In genomic region chr14:52217261-52217660, GRCm38 (mm10) we compare ENCODE assay signal across 25 mouse cellular contexts. TPM values are rescaled to one million over a fixed set of nuclear protein-coding genes. Genes with fewer than 3 reads are reported as not detected.
DNase-seq lines count a peak whose midpoint lies in the region; ATAC-seq and TF ChIP-seq lines count a peak whose summit lies in the region.
"Had no signal": no experiment of that assay in that cellular context is flagged by ENCODE, and none has a peak within 500 bp of the region (broad histone marks: within the 10 kb centered on the region; RNA-seq: fewer than 3 reads in every experiment).

No protein-coding gene starts in this region.

- no peak overlapping the region for H3K4me3 ChIP-seq in MEL (ENCODE audit: control insufficient read depth in 1 of 2, insufficient read depth in 1 of 2, low read depth in 2 of 2, low read length in 2 of 2)
- no peak overlapping the region for H3K4me3 ChIP-seq in intestine, embryonic 16.5 days (ENCODE audit: low read length)
- H3K4me3 ChIP-seq: embryonic facial prominence, embryonic 13.5 days; embryonic facial prominence, embryonic 15.5 days; forebrain, embryonic 10.5 days; forebrain, embryonic 12.5 days had no signal

- H3K4me1 ChIP-seq in MEL (ENCODE audit: control insufficient read depth in 1 of 2, insufficient read depth in 2 of 2, low read length in 2 of 2) = peaks cover 3 to 8% of the 10 kb centered on the region in 2 experiments; a peak in 2 of 4 replicates
- H3K4me1 ChIP-seq in intestine, embryonic 16.5 days (ENCODE audit: control insufficient read depth, insufficient read depth, low read length) = no peaks in the 10 kb centered on the region
- H3K4me1 ChIP-seq: embryonic facial prominence, embryonic 13.5 days; embryonic facial prominence, embryonic 15.5 days; forebrain, embryonic 10.5 days; forebrain, embryonic 12.5 days had no signal

- H3K27me3 ChIP-seq in MEL (ENCODE audit: control insufficient read depth in 1 of 2, insufficient read depth in 2 of 2, low read length in 2 of 2) = no peaks in the 10 kb centered on the region
- no peaks in the 10 kb centered on the region for H3K27me3 ChIP-seq in intestine, embryonic 16.5 days (replicated peaks; ENCODE audit: control insufficient read depth, insufficient read depth, low read length)
- H3K27me3 ChIP-seq: CH12.LX; embryonic facial prominence, embryonic 13.5 days; embryonic facial prominence, embryonic 15.5 days; forebrain, embryonic 12.5 days had no signal

- no peak overlapping the region for H3K4me2 ChIP-seq in intestine, embryonic 16.5 days (ENCODE audit: low read depth, low read length)
- H3K4me2 ChIP-seq: embryonic facial prominence, embryonic 13.5 days; embryonic facial prominence, embryonic 15.5 days; forebrain, embryonic 12.5 days had no signal

- H3K27ac ChIP-seq in MEL (ENCODE audit: control insufficient read depth, low read depth, low read length) = no peak overlapping the region
- no peak overlapping the region for H3K27ac ChIP-seq in intestine, embryonic 16.5 days (ENCODE audit: low read length)
- H3K27ac ChIP-seq: embryonic facial prominence, embryonic 13.5 days; embryonic facial prominence, embryonic 15.5 days; forebrain, embryonic 10.5 days; forebrain, embryonic 12.5 days had no signal

- TF ChIP-seq CTCF in MEL (IDR thresholded peaks at IDR 0.05 in 2 of 3, conservative IDR thresholded peaks at IDR 0.05 in 1 of 3; ENCODE audit: control insufficient read depth in 1 of 3, insufficient read depth in 1 of 3, low read depth in 2 of 3, low read length in 3 of 3, poor library complexity in 1 of 3, severe bottlenecking in 1 of 3) = no peak

- WGBS in intestine, embryonic 16.5 days = 87% methylated on average over 5 of the region's 5 CpGs

- TF ChIP-seq RAD21 in MEL (IDR thresholded peaks at IDR 0.05; ENCODE audit: low read depth, low read length) = no peak

- DNase-seq in MEL (ENCODE audit: low read depth, low spot score) = peak; percentile 28
- DNase-seq in layer of hippocampus, adult 9-11 months = no peak
- DNase-seq in layer of hippocampus, postnatal 10 days (ENCODE audit: low spot score in 2 of 2) = no peak
- DNase-seq: adrenal gland, adult 2 months; adrenal gland, postnatal 10 days; adrenal gland, postnatal 25 days; B cell, adult 2 months; cerebellum, adult 11 months; cerebellum, adult 18-20 months; cerebellum, adult 8-10 months; cerebellum, adult 9-11 months; cerebellum, postnatal 14 days; cerebellum, postnatal 36 days had no signal

- TF ChIP-seq POLR2A in MEL (IDR thresholded peaks at IDR 0.05; ENCODE audit: control insufficient read depth in 1 of 2, insufficient read depth in 1 of 2, low read depth in 1 of 2, low read length in 2 of 2, poor library complexity in 1 of 2) = no peak

- 0 out of 2 replicates have a peak, but pooled peaks have one; percentile 55 for ATAC-seq in erythroblast, adult 5-6 weeks (replicated peaks; ENCODE audit: low FRiP score, poor library complexity, severe bottlenecking)
- peak; percentile 73 for ATAC-seq in megakaryocyte progenitor cell, adult 5-6 weeks (replicated peaks; ENCODE audit: poor library complexity)
- no peak for ATAC-seq in intestine, embryonic 16.5 days
- ATAC-seq: CD4-positive, CD25-positive, alpha-beta regulatory T cell, adult 4 months; forebrain, embryonic 14.5 days; forebrain, embryonic 16.5 days had no signal

- peak in 1 of 2 experiments; percentile 27; a peak in 1 of 4 replicates for TF ChIP-seq EP300 in MEL (IDR thresholded peaks at IDR 0.05; ENCODE audit: low read depth in 1 of 2, low read length in 2 of 2)

- H3K36me3 ChIP-seq in MEL (ENCODE audit: control insufficient read depth in 1 of 2, insufficient read depth in 2 of 2, low read length in 2 of 2) = peaks cover 3 to 67% of the 10 kb centered on the region in 2 experiments
- peaks cover 24% of the 10 kb centered on the region for H3K36me3 ChIP-seq in intestine, embryonic 16.5 days (ENCODE audit: control insufficient read depth, insufficient read depth, low read length)

- no peak overlapping the region for H3K9ac ChIP-seq in MEL (ENCODE audit: control insufficient read depth, low read depth, low read length, poor library complexity, severe bottlenecking)
- H3K9ac ChIP-seq in intestine, embryonic 16.5 days (ENCODE audit: low read depth, low read length) = no peak overlapping the region
- H3K9ac ChIP-seq: embryonic facial prominence, embryonic 13.5 days; embryonic facial prominence, embryonic 15.5 days; forebrain, embryonic 12.5 days had no signal

- H3K9me3 ChIP-seq in MEL (replicated peaks; ENCODE audit: insufficient read depth, low read length) = no peaks in the 10 kb centered on the region
- no peaks in the 10 kb centered on the region for H3K9me3 ChIP-seq in intestine, embryonic 16.5 days (ENCODE audit: control insufficient read depth, low read length)
- H3K9me3 ChIP-seq: embryonic facial prominence, embryonic 13.5 days; embryonic facial prominence, embryonic 15.5 days; forebrain, embryonic 10.5 days; forebrain, embryonic 12.5 days; G1E had no signal

- H3K79me2 ChIP-seq in MEL (ENCODE audit: control insufficient read depth, insufficient read depth, low read length, poor library complexity) = no peaks in the 10 kb centered on the region

TF ChIP-seq in MEL, 35 proteins besides CTCF, POLR2A, EP300 and RAD21:
- TF ChIP-seq SMC3 (IDR thresholded peaks at IDR 0.05; ENCODE audit: low read depth, low read length) (no peak), SIN3A (IDR thresholded peaks at IDR 0.05; ENCODE audit: low read length) (peak; percentile 26; the same call in 1 of the 2 replicates), ELF1 (IDR thresholded peaks at IDR 0.05; ENCODE audit: low read depth, low read length) (no peak), E2F4 (IDR thresholded peaks at IDR 0.05; ENCODE audit: borderline replicate concordance, low read depth, low read length) (no peak), USF2 (IDR thresholded peaks at IDR 0.05; ENCODE audit: borderline replicate concordance in 1 of 2, insufficient read depth in 1 of 2, low read depth in 1 of 2, low read length in 2 of 2) (no peak), POLR2AphosphoS2 (IDR thresholded peaks at IDR 0.05; ENCODE audit: low read length) (no peak), ZKSCAN1 (IDR thresholded peaks at IDR 0.05; ENCODE audit: low read depth, low read length) (no peak), MAFK (IDR thresholded peaks at IDR 0.05; ENCODE audit: borderline replicate concordance, low read depth, low read length) (no peak), TBP (IDR thresholded peaks at IDR 0.05; ENCODE audit: low read depth, low read length) (peak; percentile 90), NRF1 (IDR thresholded peaks at IDR 0.05; ENCODE audit: insufficient read depth, low read depth, low read length, poor library complexity, severe bottlenecking) (no peak), HCFC1 (IDR thresholded peaks at IDR 0.05; ENCODE audit: low read depth, low read length) (no peak), BHLHE40 (IDR thresholded peaks at IDR 0.05; ENCODE audit: borderline replicate concordance, low read depth, low read length) (no peak), POLR2AphosphoS5 (IDR thresholded peaks at IDR 0.05; ENCODE audit: borderline replicate concordance, low read depth, low read length) (no peak), UBTF (IDR thresholded peaks at IDR 0.05; ENCODE audit: borderline replicate concordance, insufficient read depth, low read depth, low read length) (peak; percentile 95), MAZ (IDR thresholded peaks at IDR 0.05; ENCODE audit: low read depth, low read length) (no peak), ETS1 (IDR thresholded peaks at IDR 0.05; ENCODE audit: low read depth, low read length) (0 out of 2 replicates have a peak, but pooled peaks have one; percentile 12), JUND (IDR thresholded peaks at IDR 0.05; ENCODE audit: low read depth, low read length) (no peak), ZC3H11A (IDR thresholded peaks at IDR 0.05; ENCODE audit: low read depth, low read length) (no peak), MYC (IDR thresholded peaks at IDR 0.05; ENCODE audit: low read depth, low read length) (no peak), GATA1 (IDR thresholded peaks at IDR 0.05; ENCODE audit: low read depth, low read length) (peak; percentile 49; the same call in 1 of the 2 replicates), KAT2A (conservative IDR thresholded peaks at IDR 0.05; ENCODE audit: low read depth, low read length) (no peak), CHD1 (IDR thresholded peaks at IDR 0.05; ENCODE audit: low read depth, low read length) (no peak)

RNA-seq across cellular contexts. Expression of gene Supt16, which starts 20.0 kb away (rescaled TPM):
- 87.1 and 97.3 TPM in 2 replicates for total RNA-seq in MEL (2012; rRNA removed)
- polyA plus RNA-seq in MEL (2012; ENCODE audit: insufficient read depth in 1 of 2, insufficient read length in 2 of 2, low read depth in 1 of 2, low replicate concordance in 2 of 2, missing spikeins in 1 of 2) = 100 to 1,000 TPM; 114 to 145 TPM
- total RNA-seq in erythroblast, adult 5-6 weeks (2015; ENCODE audit: low replicate concordance) = 30.0 and 32.0 TPM in 2 replicates
- total RNA-seq in erythroblast, adult 5-6 weeks (2017; ENCODE audit: low replicate concordance) = 76.2 and 103 TPM in 2 replicates
- 90.6 and 92.7 TPM in 2 replicates for total RNA-seq in megakaryocyte progenitor cell, adult 5-6 weeks (2015)
- 219 and 256 TPM in 2 replicates for total RNA-seq in megakaryocyte progenitor cell, adult 5-6 weeks (2017)
- 33.2 and 41.1 TPM in 2 replicates for polyA plus RNA-seq in intestine, embryonic 16.5 days (2015; fragmentation: Nextera tagmentation; extraction: Ambion mirVana)
- total RNA-seq in layer of hippocampus, postnatal 10 days (2021) = 10 to 100 TPM; 57.8 to 58.4 TPM

RNA-seq across cellular contexts. Expression of gene Chd8, which starts 40.3 kb away (rescaled TPM):
- total RNA-seq in MEL (2012; rRNA removed) = 46.5 and 47.5 TPM in 2 replicates
- 10 to 100 TPM; 73.5 to 85.6 TPM for polyA plus RNA-seq in MEL (2012; ENCODE audit: insufficient read depth in 1 of 2, insufficient read length in 2 of 2, low read depth in 1 of 2, low replicate concordance in 2 of 2, missing spikeins in 1 of 2)
- 21.1 and 51.1 TPM in 2 replicates for total RNA-seq in erythroblast, adult 5-6 weeks (2015; ENCODE audit: low replicate concordance)
- 22.7 and 42.8 TPM in 2 replicates for total RNA-seq in erythroblast, adult 5-6 weeks (2017; ENCODE audit: low replicate concordance)
- 78.7 and 79.5 TPM in 2 replicates for total RNA-seq in megakaryocyte progenitor cell, adult 5-6 weeks (2015)
- total RNA-seq in megakaryocyte progenitor cell, adult 5-6 weeks (2017) = 43.7 and 57.7 TPM in 2 replicates
- 18.4 and 22.7 TPM in 2 replicates for polyA plus RNA-seq in intestine, embryonic 16.5 days (2015; fragmentation: Nextera tagmentation; extraction: Ambion mirVana)
- 100 to 1,000 TPM; 119 to 131 TPM for total RNA-seq in layer of hippocampus, postnatal 10 days (2021)
